Mouse (Mus musculus): ENCODE results near the gene Pde4dip. TPM values are rescaled to one million over a fixed set of nuclear protein-coding genes. Genes with fewer than 3 reads are reported as not detected.
A peak's percentile ranks its signal among the peaks of the same experiment; 100 is the strongest.

The Pde4dip gene
- polyA plus RNA-seq, 1 experiment from 2014 or later = 99.4 TPM

DNA sequence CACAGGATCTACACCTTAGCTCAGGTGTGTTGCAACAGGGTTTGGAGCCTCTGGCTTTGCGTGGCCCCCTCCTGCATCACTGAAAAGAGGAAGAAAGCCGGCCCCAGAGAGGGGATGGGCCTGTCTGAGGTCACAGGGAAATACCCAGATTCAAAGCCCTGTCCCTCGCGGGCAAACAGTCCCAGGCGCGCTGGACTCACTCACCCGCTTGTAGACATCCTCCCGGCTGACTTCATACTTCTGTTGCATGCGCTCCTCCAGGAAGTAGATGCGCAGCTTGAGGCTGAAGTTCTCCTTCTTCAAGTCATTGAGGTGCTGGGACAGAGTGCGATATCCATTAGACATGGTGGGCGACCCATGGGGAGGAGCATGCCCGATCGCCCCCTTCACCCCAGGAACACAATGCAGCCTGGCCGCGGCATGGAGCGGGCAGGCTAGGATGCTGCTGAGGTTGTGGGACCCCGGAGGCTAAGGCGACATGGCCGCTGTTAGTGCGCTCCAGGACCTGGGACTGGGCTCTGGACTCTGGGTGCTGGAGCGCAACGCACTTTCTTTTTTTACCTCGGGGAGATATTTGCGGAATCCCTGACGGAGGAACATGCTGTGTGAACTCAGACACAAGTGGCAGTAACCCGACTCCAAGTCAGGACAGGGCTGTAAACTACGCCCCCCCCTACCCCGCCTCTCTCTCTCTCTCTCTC is 64.3 kb downstream of the Pde4dip start:
- 2% methylated on average over 29 of the region's 29 CpGs for WGBS
- peak overlapping the region; percentile 78 for H3K4me2 ChIP-seq (ENCODE audit: low read length)
- H3K4me3 ChIP-seq (ENCODE audit: control insufficient read depth in 1 of 2, insufficient read depth in 1 of 2, low read depth in 1 of 2, low read length in 2 of 2) = peak overlapping the region; percentile 57 to 62
- peaks cover 22 to 37% of the 10 kb centered on the region in 2 experiments for H3K4me1 ChIP-seq (ENCODE audit: control insufficient read depth in 2 of 2, insufficient read depth in 2 of 2, low read length in 2 of 2)
- H3K36me3 ChIP-seq (ENCODE audit: control insufficient read depth, insufficient read depth, low read length) = no peaks in the 10 kb centered on the region
- peaks cover 4% of the 10 kb centered on the region; the same call in 1 of the 2 replicates for H3K27me3 ChIP-seq (ENCODE audit: control insufficient read depth, insufficient read depth, low read length)
- no peaks in the 10 kb centered on the region for H3K9me3 ChIP-seq (ENCODE audit: control insufficient read depth, low read length)
- ATAC-seq (ENCODE audit: insufficient number of reproducible peaks, insufficient read depth, low FRiP score, low read depth) = peak; percentile 83
- peak overlapping the region; percentile 92 to 98 for H3K27ac ChIP-seq (replicated peaks in 1 of 2; ENCODE audit: control insufficient read depth in 1 of 2, insufficient read depth in 1 of 2, low read depth in 2 of 2, low read length in 2 of 2)
- H3K9ac ChIP-seq (ENCODE audit: low read length) = peak overlapping the region; percentile 82

DNA sequence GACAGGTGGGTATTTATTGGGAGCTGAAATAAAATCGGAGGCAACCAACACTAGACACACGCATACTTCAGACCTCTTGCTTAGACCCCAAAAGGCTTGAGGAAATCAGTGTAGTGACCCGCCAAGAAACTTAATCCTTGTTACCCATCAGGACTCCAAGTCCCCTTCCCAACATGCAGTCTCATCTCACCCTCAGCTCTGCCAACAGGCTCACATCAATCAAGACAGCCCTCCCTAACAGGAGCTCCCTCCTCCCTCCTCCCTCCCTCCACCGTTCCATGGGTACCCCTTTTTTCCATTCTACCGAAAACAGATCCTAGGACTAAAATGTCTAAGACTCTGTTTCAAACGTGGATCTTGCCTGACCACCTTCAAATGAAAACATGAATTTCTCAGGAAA is 65.1 kb downstream of the Pde4dip start:
- Histone ChIP-seq H3K9me3 (ENCODE audit: control insufficient read depth, low read length) (no peaks in the 10 kb centered on the region), H3K4me3 (ENCODE audit: control insufficient read depth in 1 of 2, insufficient read depth in 1 of 2, low read depth in 1 of 2, low read length in 2 of 2) (peak overlapping the region; percentile 57 to 62), H3K27me3 (ENCODE audit: control insufficient read depth, insufficient read depth, low read length) (peaks cover 4% of the 10 kb centered on the region; the same call in 1 of the 2 replicates), H3K9ac (ENCODE audit: low read length) (peak overlapping the region; percentile 82), H3K4me1 (ENCODE audit: control insufficient read depth in 2 of 2, insufficient read depth in 2 of 2, low read length in 2 of 2) (peaks cover 22 to 41% of the 10 kb centered on the region in 2 experiments), H3K4me2 (ENCODE audit: low read length) (peak overlapping the region; percentile 78), H3K36me3 (ENCODE audit: control insufficient read depth, insufficient read depth, low read length) (no peaks in the 10 kb centered on the region), H3K27ac (replicated peaks in 1 of 2; ENCODE audit: control insufficient read depth in 1 of 2, insufficient read depth in 1 of 2, low read depth in 2 of 2, low read length in 2 of 2) (peak overlapping the region; percentile 92 to 98)
- WGBS = 17% methylated on average over 6 of the region's 6 CpGs
- no peak for ATAC-seq (ENCODE audit: insufficient number of reproducible peaks, insufficient read depth, low FRiP score, low read depth)

DNA sequence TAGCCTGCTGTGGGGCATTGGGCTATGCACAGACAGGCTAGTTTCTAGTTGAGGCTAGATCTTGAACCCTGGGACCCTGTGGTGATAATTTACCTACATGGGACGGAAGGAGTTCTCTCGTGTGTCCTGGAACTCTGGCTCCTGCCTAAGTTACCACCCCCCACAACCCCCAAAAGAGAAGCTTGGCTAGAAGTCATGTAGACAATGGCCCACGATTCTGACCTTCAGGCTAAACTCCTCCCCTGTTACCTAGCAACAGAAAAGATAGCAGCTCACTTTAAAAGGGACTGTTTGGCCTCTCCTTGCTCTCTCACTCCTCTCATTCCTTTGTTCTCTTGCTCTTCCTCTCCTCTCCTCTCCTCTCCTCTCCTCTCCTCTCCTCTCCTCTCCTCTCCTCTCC is 69.5 kb downstream of the Pde4dip start:
- no peak overlapping the region for H3K4me2 ChIP-seq (ENCODE audit: low read length)
- WGBS = 42% methylated on average over 3 of the region's 3 CpGs
- no peak for ATAC-seq (ENCODE audit: insufficient number of reproducible peaks, insufficient read depth, low FRiP score, low read depth)
- no peak overlapping the region for H3K9ac ChIP-seq (ENCODE audit: low read length)
- no peaks in the 10 kb centered on the region for H3K9me3 ChIP-seq (ENCODE audit: control insufficient read depth, low read length)
- H3K27ac ChIP-seq (replicated peaks in 1 of 2; ENCODE audit: control insufficient read depth in 1 of 2, insufficient read depth in 1 of 2, low read depth in 2 of 2, low read length in 2 of 2) = peak overlapping the region in 1 of 2 experiments; percentile 50; a peak in 1 of 4 replicates
- peaks cover 10 to 30% of the 10 kb centered on the region in 2 experiments for H3K4me1 ChIP-seq (ENCODE audit: control insufficient read depth in 2 of 2, insufficient read depth in 2 of 2, low read length in 2 of 2)
- H3K4me3 ChIP-seq (ENCODE audit: control insufficient read depth in 1 of 2, insufficient read depth in 1 of 2, low read depth in 1 of 2, low read length in 2 of 2) = no peak overlapping the region
- H3K36me3 ChIP-seq (ENCODE audit: control insufficient read depth, insufficient read depth, low read length) = no peaks in the 10 kb centered on the region
- H3K27me3 ChIP-seq (ENCODE audit: control insufficient read depth, insufficient read depth, low read length) = peaks cover 4% of the 10 kb centered on the region; the same call in 1 of the 2 replicates

DNA sequence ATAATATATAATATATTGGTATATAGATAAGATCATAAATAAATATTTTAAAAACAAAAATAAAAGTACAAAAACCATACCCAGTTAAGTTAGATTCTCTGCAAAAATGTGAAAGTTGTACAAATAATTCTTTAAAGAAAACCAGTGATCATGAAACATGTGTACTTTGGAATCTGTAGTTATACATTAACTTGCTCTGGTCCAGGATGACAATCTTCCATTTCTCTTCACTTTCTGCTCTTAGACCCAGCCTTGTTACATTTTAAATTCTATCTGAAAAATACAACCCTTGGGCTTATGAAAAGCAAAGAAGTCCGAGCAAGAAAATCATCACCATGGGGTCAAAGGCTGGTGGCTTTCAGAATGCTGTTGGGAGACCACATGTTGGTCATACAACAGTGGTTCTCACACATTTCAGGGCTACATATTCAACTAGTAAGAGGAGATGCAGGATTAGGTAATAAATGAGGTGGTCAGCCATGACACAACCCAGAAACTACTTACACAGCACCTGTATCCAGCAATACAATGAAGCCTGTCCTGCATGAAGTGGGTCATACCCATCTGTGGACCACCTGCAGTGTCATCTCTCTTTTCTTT is 70.0 kb downstream of the Pde4dip start:
- Histone ChIP-seq H3K4me1 (ENCODE audit: control insufficient read depth in 2 of 2, insufficient read depth in 2 of 2, low read length in 2 of 2) (peaks cover 10 to 30% of the 10 kb centered on the region in 2 experiments), H3K4me3 (ENCODE audit: control insufficient read depth in 1 of 2, insufficient read depth in 1 of 2, low read depth in 1 of 2, low read length in 2 of 2) (no peak overlapping the region), H3K27me3 (ENCODE audit: control insufficient read depth, insufficient read depth, low read length) (peaks cover 4% of the 10 kb centered on the region; the same call in 1 of the 2 replicates), H3K27ac (replicated peaks in 1 of 2; ENCODE audit: control insufficient read depth in 1 of 2, insufficient read depth in 1 of 2, low read depth in 2 of 2, low read length in 2 of 2) (peak overlapping the region in 1 of 2 experiments; percentile 50; a peak in 1 of 4 replicates), H3K9me3 (ENCODE audit: control insufficient read depth, low read length) (no peaks in the 10 kb centered on the region), H3K36me3 (ENCODE audit: control insufficient read depth, insufficient read depth, low read length) (no peaks in the 10 kb centered on the region), H3K9ac (ENCODE audit: low read length) (no peak overlapping the region), H3K4me2 (ENCODE audit: low read length) (no peak overlapping the region)
- 84% methylated on average over 1 of the region's 1 CpGs for WGBS
- no peak for ATAC-seq (ENCODE audit: insufficient number of reproducible peaks, insufficient read depth, low FRiP score, low read depth)

DNA sequence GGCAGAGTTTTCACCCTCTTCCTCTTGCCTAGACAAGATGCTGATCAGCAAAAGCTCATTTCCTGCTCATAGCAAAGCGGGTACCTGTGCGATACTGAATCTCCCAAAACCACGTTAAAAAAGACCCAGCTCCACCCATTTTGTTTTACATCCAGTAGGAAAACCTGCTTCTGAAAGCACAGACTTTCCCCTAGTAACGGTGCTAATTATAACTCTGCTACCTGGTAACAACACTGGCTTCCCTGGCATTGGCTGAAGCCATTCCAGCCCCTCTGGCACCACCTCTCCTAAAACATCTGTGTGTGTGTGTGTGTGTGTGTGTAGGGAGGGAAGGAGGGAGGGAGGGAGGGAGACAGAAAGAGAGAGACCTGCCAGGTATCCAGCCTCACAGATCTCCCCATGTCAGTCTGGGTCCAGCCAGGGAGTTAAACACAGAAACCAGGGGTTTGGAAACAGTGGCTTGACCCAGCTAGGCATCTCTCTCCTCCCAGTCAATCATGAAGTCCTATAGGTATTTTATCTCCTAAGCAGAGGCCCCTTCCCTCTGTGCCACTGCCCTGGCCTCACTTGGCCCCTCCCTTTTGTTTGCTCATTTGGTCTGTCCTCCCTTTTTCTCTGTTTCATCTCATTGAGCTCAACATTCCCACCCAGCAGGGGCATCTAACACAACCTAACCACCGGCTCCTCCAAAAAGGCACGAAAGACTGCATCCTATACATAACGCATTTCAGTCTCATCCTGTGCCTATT is 76.7 kb downstream of the Pde4dip start:
- H3K27ac ChIP-seq (replicated peaks in 1 of 2; ENCODE audit: control insufficient read depth in 1 of 2, insufficient read depth in 1 of 2, low read depth in 2 of 2, low read length in 2 of 2) = peak overlapping the region; percentile 89 to 95
- peak overlapping the region; percentile 51 for H3K4me2 ChIP-seq (ENCODE audit: low read length)
- no peaks in the 10 kb centered on the region for H3K36me3 ChIP-seq (ENCODE audit: control insufficient read depth, insufficient read depth, low read length)
- no peaks in the 10 kb centered on the region for H3K9me3 ChIP-seq (ENCODE audit: control insufficient read depth, low read length)
- peak overlapping the region; percentile 48 for H3K9ac ChIP-seq (ENCODE audit: low read length)
- 12% methylated on average over 7 of the region's 7 CpGs for WGBS
- peaks cover 32 to 45% of the 10 kb centered on the region in 2 experiments for H3K4me1 ChIP-seq (ENCODE audit: control insufficient read depth in 2 of 2, insufficient read depth in 2 of 2, low read length in 2 of 2)
- no peak overlapping the region for H3K4me3 ChIP-seq (ENCODE audit: control insufficient read depth in 1 of 2, insufficient read depth in 1 of 2, low read depth in 1 of 2, low read length in 2 of 2)
- peak; percentile 80 for ATAC-seq (ENCODE audit: insufficient number of reproducible peaks, insufficient read depth, low FRiP score, low read depth)
- no peaks in the 10 kb centered on the region for H3K27me3 ChIP-seq (ENCODE audit: control insufficient read depth, insufficient read depth, low read length)

DNA sequence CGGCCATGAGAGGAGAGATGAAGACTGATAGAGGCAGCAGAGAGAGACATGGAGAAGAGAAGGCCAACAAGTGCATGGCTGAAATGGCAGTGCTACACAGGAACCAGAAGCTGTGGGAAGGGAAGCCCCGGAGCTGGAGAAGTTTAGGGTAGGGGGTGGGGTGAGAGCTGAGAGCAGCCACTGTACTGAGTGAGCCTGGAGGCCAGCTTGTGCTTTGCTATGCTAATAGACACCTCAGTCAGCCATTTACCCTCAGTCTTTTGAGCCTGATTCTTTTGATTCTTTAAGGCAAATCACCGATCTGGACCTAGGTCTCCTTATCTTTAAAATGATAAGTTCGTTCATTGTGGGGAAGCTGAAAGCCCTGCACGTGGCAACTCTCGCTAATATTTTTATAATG is 77.3 kb downstream of the Pde4dip start:
- H3K36me3 ChIP-seq (ENCODE audit: control insufficient read depth, insufficient read depth, low read length) = no peaks in the 10 kb centered on the region
- peak overlapping the region; percentile 48 for H3K9ac ChIP-seq (ENCODE audit: low read length)
- peaks cover 32 to 46% of the 10 kb centered on the region in 2 experiments for H3K4me1 ChIP-seq (ENCODE audit: control insufficient read depth in 2 of 2, insufficient read depth in 2 of 2, low read length in 2 of 2)
- ATAC-seq (ENCODE audit: insufficient number of reproducible peaks, insufficient read depth, low FRiP score, low read depth) = no peak
- H3K4me3 ChIP-seq (ENCODE audit: control insufficient read depth in 1 of 2, insufficient read depth in 1 of 2, low read depth in 1 of 2, low read length in 2 of 2) = no peak overlapping the region
- peak overlapping the region; percentile 51 for H3K4me2 ChIP-seq (ENCODE audit: low read length)
- no peaks in the 10 kb centered on the region for H3K9me3 ChIP-seq (ENCODE audit: control insufficient read depth, low read length)
- peak overlapping the region; percentile 89 to 95 for H3K27ac ChIP-seq (replicated peaks in 1 of 2; ENCODE audit: control insufficient read depth in 1 of 2, insufficient read depth in 1 of 2, low read depth in 2 of 2, low read length in 2 of 2)
- 9% methylated on average over 6 of the region's 6 CpGs for WGBS
- H3K27me3 ChIP-seq (ENCODE audit: control insufficient read depth, insufficient read depth, low read length) = no peaks in the 10 kb centered on the region

DNA sequence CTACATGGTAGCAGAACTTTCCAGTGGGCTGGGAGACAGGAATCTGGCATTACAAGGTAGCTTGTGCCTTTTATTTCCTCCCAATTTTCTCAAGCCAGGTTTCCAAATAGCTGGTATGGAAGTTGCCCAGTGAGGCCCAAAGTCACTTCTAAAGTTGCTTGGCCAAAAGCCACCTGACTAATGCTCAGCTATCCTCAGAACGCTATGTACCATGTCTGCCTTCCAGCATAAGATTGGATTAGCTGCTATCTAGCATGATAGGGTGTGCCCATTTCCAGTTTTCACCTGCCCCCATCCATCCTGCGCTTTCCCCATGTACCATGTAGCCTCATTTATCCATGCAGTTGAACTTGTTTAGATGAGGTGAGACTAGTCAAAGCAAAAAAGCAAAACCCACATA is 78.2 kb downstream of the Pde4dip start:
- Histone ChIP-seq H3K36me3 (ENCODE audit: control insufficient read depth, insufficient read depth, low read length) (no peaks in the 10 kb centered on the region), H3K9ac (ENCODE audit: low read length) (no peak overlapping the region), H3K27ac (replicated peaks in 1 of 2; ENCODE audit: control insufficient read depth in 1 of 2, insufficient read depth in 1 of 2, low read depth in 2 of 2, low read length in 2 of 2) (peak overlapping the region; percentile 48 to 89), H3K4me3 (ENCODE audit: control insufficient read depth in 1 of 2, insufficient read depth in 1 of 2, low read depth in 1 of 2, low read length in 2 of 2) (no peak overlapping the region), H3K9me3 (ENCODE audit: control insufficient read depth, low read length) (no peaks in the 10 kb centered on the region), H3K27me3 (ENCODE audit: control insufficient read depth, insufficient read depth, low read length) (no peaks in the 10 kb centered on the region), H3K4me1 (ENCODE audit: control insufficient read depth in 2 of 2, insufficient read depth in 2 of 2, low read length in 2 of 2) (peaks cover 30 to 46% of the 10 kb centered on the region in 2 experiments), H3K4me2 (ENCODE audit: low read length) (no peak overlapping the region)
- 65% methylated on average over 2 of the region's 2 CpGs for WGBS
- no peak for ATAC-seq (ENCODE audit: insufficient number of reproducible peaks, insufficient read depth, low FRiP score, low read depth)
